Mouse (Mus musculus): Measurements from ENCODE around the gene Cnot6. TPM values are rescaled to one million over a fixed set of nuclear protein-coding genes. Genes with fewer than 3 reads are reported as not detected.
A peak's percentile ranks its signal among the peaks of the same experiment; 100 is the strongest.

The Cnot6 gene
- polyA plus RNA-seq, 1 experiment from 2014 or later: 95.3 TPM

DNA sequence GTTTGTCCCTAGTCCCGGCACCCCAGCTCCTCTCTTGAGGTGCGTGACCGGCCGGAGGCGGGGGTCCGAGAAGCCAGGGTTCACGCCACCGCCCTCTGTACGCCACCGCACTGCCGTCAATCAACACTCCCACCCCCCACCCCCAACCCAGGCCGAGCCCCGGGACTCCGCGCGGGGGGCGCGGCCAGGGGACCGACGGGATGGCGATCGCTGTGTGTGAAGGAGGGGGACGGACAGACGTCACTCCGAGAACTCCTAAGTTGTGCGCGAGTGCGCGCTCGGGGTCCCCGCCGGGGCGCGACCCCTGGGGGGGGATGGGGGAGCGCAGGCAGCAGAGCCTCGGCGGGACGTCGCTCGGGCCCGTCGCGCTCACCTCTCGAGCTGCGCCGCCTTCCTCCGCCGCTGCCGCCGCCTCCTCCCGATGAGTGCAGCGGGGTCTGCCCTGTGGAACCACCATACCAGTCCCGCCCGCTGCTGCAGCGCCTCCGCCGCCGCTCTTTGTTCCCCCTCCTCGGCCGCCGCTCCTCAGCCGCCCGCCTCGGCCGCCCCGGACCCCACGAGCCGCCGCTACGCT is 455 bp downstream of the Cnot6 start:
- peak overlapping the region; percentile 97 for H3K27ac ChIP-seq
- H3K9me3 ChIP-seq: no peaks in the 10 kb centered on the region
- H3K4me1 ChIP-seq (replicated peaks): peaks cover 20% of the 10 kb centered on the region; the same call in 1 of the 2 replicates
- no peaks in the 10 kb centered on the region for H3K27me3 ChIP-seq
- peak overlapping the region; percentile 76 for H3K4me2 ChIP-seq
- peaks cover 16% of the 10 kb centered on the region; the same call in 1 of the 2 replicates for H3K36me3 ChIP-seq
- under 1% methylated on average over 54 of the region's 70 CpGs for WGBS
- H3K9ac ChIP-seq (replicated peaks): peak overlapping the region; percentile 99
- peak; percentile 52 for ATAC-seq (ENCODE audit: insufficient number of reproducible peaks, insufficient read depth, low FRiP score, low TSS enrichment, low read depth)
- H3K4me3 ChIP-seq (replicated peaks): peak overlapping the region; percentile 96

DNA sequence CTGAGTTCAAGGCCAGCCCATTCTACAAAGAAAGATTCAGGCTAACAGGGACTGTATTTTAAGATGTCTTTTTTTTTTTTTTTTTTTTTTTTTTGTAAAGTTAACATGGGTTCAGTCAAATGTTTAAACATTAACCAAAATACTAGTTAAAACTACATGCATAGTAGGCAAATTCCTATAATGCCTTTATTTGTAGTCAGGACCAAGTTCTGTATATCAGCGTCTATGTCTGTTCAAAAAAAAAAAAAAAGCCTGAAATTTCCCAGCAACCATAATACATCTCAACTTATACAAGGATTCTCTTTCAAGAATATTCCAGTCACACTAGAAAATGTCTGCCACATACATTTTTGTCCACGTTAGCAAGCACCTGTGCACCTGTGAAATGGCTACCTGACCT is 1.9 kb downstream of the Cnot6 start:
- peaks cover 28% of the 10 kb centered on the region for H3K36me3 ChIP-seq
- H3K4me1 ChIP-seq (replicated peaks): peaks cover 20% of the 10 kb centered on the region; the same call in 1 of the 2 replicates
- no peak overlapping the region for H3K27ac ChIP-seq
- H3K27me3 ChIP-seq: no peaks in the 10 kb centered on the region
- no peak for ATAC-seq (ENCODE audit: insufficient number of reproducible peaks, insufficient read depth, low FRiP score, low TSS enrichment, low read depth)
- peak overlapping the region; percentile 76 for H3K4me2 ChIP-seq
- H3K9me3 ChIP-seq: no peaks in the 10 kb centered on the region
- H3K9ac ChIP-seq (replicated peaks): no peak overlapping the region
- WGBS: 74% methylated on average over 2 of the region's 2 CpGs
- H3K4me3 ChIP-seq (replicated peaks): peak overlapping the region; percentile 96

DNA sequence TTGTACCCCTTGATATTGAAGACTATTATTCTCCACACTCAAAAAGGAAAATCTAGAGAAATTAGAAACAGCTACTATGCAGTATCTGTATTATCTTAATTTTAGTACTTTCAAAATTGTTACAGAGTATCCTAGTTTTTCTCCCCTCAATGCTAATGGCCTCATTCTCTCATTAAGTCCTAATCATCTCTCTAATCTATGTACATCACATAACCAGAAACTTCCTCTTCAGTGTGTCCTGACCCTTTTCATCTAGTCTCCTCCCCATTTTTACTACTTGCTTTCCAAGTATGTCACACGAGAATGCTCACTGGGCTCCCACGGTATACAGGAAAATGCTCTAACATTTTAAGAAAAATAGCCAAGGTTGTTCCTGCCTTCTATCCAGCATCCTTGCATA is 4.7 kb downstream of the Cnot6 start:
- H3K9ac ChIP-seq (replicated peaks): no peak overlapping the region
- no peak overlapping the region for H3K4me3 ChIP-seq (replicated peaks)
- H3K27ac ChIP-seq: no peak overlapping the region
- ATAC-seq (ENCODE audit: insufficient number of reproducible peaks, insufficient read depth, low FRiP score, low TSS enrichment, low read depth): no peak
- 0 out of 2 replicates have a peak, but pooled peaks cover 2% of the 10 kb centered on the region for H3K9me3 ChIP-seq
- H3K36me3 ChIP-seq: peaks cover 53% of the 10 kb centered on the region
- no peaks in the 10 kb centered on the region for H3K27me3 ChIP-seq
- 83% methylated on average over 2 of the region's 2 CpGs for WGBS
- H3K4me2 ChIP-seq: no peak overlapping the region
- H3K4me1 ChIP-seq (replicated peaks): peaks cover 20% of the 10 kb centered on the region; the same call in 1 of the 2 replicates

DNA sequence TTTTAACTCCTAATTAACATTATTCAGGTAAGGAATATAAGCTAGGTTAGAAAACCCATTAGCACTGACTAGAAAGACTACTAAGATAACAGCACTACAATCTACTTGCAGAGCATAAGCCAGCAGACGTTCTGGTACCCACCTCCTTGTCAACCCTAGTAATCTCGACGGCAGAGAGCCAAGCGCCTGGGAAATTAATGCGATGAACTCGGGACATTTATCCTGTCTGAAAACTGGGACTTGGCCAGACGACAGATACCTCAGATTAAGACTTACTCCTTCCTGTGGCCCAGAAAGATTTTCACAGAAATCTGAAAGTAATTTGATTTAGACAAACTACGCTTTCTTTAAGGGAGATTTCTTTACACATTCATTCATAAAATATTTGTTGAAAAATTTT is 7.7 kb downstream of the Cnot6 start:
- 89% methylated on average over 8 of the region's 8 CpGs for WGBS

DNA sequence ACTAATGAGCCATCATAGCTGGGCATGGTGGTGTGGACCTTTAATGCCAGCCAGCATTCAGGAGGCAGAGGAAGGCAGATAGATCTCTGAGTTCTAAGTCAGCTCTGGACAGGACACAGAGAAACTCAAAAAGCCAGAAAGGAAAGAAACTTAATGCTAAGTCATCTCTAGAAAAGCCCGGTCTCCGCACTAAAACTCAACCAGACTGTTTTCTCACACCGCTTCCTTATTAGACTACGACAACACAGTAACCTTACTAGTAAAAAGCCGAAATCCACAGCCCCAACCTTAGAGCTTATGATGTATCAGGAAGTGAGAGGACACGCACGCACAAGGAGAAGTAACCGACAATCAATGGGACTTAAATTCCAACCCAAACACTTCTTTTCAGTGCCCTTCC is 10.5 kb downstream of the Cnot6 start:
- Histone ChIP-seq H3K27ac (no peak overlapping the region), H3K9me3 (0 out of 2 replicates have a peak, but pooled peaks cover 2% of the 10 kb centered on the region), H3K4me3 (replicated peaks) (no peak overlapping the region), H3K36me3 (peaks cover 82% of the 10 kb centered on the region), H3K27me3 (no peaks in the 10 kb centered on the region), H3K4me1 (replicated peaks) (no peaks in the 10 kb centered on the region), H3K9ac (replicated peaks) (no peak overlapping the region), H3K4me2 (no peak overlapping the region)
- 97% methylated on average over 8 of the region's 8 CpGs for WGBS
- no peak for ATAC-seq (ENCODE audit: insufficient number of reproducible peaks, insufficient read depth, low FRiP score, low TSS enrichment, low read depth)

More for the DNA sequence above, 7.7 kb downstream of the Cnot6 start:
- Histone ChIP-seq H3K4me2 (no peak overlapping the region), H3K27me3 (no peaks in the 10 kb centered on the region), H3K9ac (replicated peaks) (no peak overlapping the region), H3K4me3 (replicated peaks) (no peak overlapping the region), H3K4me1 (replicated peaks) (0 out of 2 replicates have a peak, but pooled peaks cover 7% of the 10 kb centered on the region), H3K9me3 (0 out of 2 replicates have a peak, but pooled peaks cover 2% of the 10 kb centered on the region), H3K36me3 (peaks cover 77% of the 10 kb centered on the region), H3K27ac (no peak overlapping the region)
- ATAC-seq (ENCODE audit: insufficient number of reproducible peaks, insufficient read depth, low FRiP score, low TSS enrichment, low read depth): no peak

- no peak overlapping the region for H3K9ac ChIP-seq (replicated peaks)
- no peak overlapping the region for H3K27ac ChIP-seq
- H3K36me3 ChIP-seq: peaks cover 70% of the 10 kb centered on the region
- H3K4me2 ChIP-seq: no peak overlapping the region
- 90% methylated on average over 1 of the region's 1 CpGs for WGBS
- no peaks in the 10 kb centered on the region for H3K4me1 ChIP-seq (replicated peaks)
- H3K9me3 ChIP-seq: no peaks in the 10 kb centered on the region
- H3K4me3 ChIP-seq (replicated peaks): no peak overlapping the region
- no peaks in the 10 kb centered on the region for H3K27me3 ChIP-seq
- no peak for ATAC-seq (ENCODE audit: insufficient number of reproducible peaks, insufficient read depth, low FRiP score, low TSS enrichment, low read depth)
Observed at GRCm38 (mm10) chr11:49699079-49699478, 13.4 kb downstream of the Cnot6 start.

DNA sequence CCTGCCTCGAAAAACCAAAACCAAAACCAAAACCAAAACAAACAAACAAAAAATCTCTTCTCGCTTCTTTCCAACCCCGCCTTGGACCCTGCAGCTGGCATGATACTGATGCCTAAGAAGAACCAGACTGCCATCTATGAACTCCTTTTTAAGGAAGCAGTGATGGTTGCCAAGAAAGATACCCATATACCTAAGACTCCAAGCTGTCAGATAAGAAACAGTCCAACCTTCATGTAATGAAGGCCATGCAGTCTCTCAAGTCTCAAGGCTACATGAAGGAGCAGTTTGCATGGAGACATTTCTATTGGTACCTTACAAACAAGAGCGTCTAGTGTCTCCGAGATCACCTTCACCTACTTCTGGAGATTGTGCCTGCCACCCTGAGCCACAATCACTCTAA is 14.7 kb downstream of the Cnot6 start:
- no peaks in the 10 kb centered on the region for H3K4me1 ChIP-seq (replicated peaks)
- H3K4me3 ChIP-seq (replicated peaks): no peak overlapping the region
- WGBS: 95% methylated on average over 5 of the region's 5 CpGs
- H3K36me3 ChIP-seq: peaks cover 72% of the 10 kb centered on the region
- no peak overlapping the region for H3K4me2 ChIP-seq
- H3K27ac ChIP-seq: no peak overlapping the region
- H3K27me3 ChIP-seq: no peaks in the 10 kb centered on the region
- H3K9ac ChIP-seq (replicated peaks): no peak overlapping the region
- ATAC-seq (ENCODE audit: insufficient number of reproducible peaks, insufficient read depth, low FRiP score, low TSS enrichment, low read depth): no peak
- H3K9me3 ChIP-seq: no peaks in the 10 kb centered on the region

DNA sequence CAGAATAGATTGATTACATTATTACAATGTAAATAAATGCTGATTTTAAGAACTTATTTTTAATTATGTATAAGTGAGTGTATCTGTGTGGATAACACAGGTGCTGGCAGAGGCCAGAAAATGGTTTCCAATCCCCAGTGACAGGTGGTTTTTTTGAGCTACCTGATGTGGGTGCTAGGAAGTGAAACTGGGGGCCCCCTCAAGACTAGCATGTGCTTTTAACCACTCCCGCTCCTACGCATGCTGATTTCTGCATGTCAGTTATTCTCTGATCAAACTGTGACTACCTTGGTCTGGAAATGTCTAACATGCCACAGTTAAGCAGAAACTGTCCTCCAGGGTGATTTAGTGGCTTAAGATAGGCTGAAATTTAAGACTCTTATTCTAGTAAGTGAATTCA is 16.1 kb downstream of the Cnot6 start:
- Histone ChIP-seq H3K9ac (replicated peaks) (no peak overlapping the region), H3K4me2 (no peak overlapping the region), H3K4me3 (replicated peaks) (no peak overlapping the region), H3K27me3 (no peaks in the 10 kb centered on the region), H3K9me3 (no peaks in the 10 kb centered on the region), H3K27ac (no peak overlapping the region), H3K4me1 (replicated peaks) (no peaks in the 10 kb centered on the region), H3K36me3 (peaks cover 73% of the 10 kb centered on the region)
- 93% methylated on average over 2 of the region's 2 CpGs for WGBS
- no peak for ATAC-seq (ENCODE audit: insufficient number of reproducible peaks, insufficient read depth, low FRiP score, low TSS enrichment, low read depth)

- Histone ChIP-seq H3K36me3 (peaks cover 72% of the 10 kb centered on the region), H3K4me2 (no peak overlapping the region), H3K4me3 (replicated peaks) (no peak overlapping the region), H3K4me1 (replicated peaks) (no peaks in the 10 kb centered on the region), H3K9me3 (no peaks in the 10 kb centered on the region), H3K9ac (replicated peaks) (no peak overlapping the region), H3K27me3 (no peaks in the 10 kb centered on the region), H3K27ac (no peak overlapping the region)
- no peak for ATAC-seq (ENCODE audit: insufficient number of reproducible peaks, insufficient read depth, low FRiP score, low TSS enrichment, low read depth)
- 87% methylated on average over 2 of the region's 2 CpGs for WGBS
Observed at GRCm38 (mm10) chr11:49695695-49696094, 16.8 kb downstream of the Cnot6 start.

GRCm38 (mm10) chr11:49695013-49695412 is 17.5 kb downstream of the Cnot6 start:
- Histone ChIP-seq H3K9me3 (no peaks in the 10 kb centered on the region), H3K27ac (no peak overlapping the region), H3K4me2 (no peak overlapping the region), H3K4me1 (replicated peaks) (no peaks in the 10 kb centered on the region), H3K9ac (replicated peaks) (no peak overlapping the region), H3K4me3 (replicated peaks) (no peak overlapping the region), H3K36me3 (peaks cover 75% of the 10 kb centered on the region), H3K27me3 (no peaks in the 10 kb centered on the region)
- no peak for ATAC-seq (ENCODE audit: insufficient number of reproducible peaks, insufficient read depth, low FRiP score, low TSS enrichment, low read depth)
- 96% methylated on average over 3 of the region's 3 CpGs for WGBS

DNA sequence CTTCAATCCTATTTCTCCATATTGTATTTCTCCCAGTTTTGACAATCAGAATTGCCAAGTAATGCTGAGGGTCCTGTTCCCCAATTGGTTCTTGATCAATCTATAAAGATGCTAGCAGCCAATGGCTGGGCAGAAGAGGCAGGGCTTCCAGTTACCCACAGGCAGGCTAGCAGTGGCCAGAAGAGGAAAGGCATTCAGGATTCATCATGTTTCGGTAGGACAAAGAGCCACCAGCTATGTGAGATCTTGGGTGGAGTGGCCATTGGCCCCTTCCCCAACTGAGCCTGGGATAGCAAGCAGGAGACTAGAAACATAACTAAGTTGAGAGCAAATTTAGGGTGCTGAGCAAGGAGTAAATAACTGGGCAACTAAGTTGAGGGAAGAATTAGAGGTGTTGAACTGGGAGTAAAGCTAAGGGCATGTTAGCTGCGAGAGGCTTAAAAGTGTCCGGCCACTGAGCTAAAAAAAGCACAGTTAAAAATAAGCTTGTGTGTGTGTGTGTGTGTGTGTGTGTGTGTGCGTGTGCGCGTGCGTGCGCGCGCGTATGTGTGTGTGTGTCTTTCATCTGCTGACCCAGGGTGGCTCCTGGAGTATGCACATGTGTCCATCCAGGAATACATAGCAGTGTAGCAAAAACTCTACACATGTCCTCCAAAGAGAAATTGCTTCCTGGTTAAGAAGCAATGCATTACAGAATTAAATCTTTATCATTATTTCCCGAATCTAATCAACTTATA is 28.1 kb downstream of the Cnot6 start:
- peaks cover 89% of the 10 kb centered on the region for H3K36me3 ChIP-seq
- H3K9me3 ChIP-seq: no peaks in the 10 kb centered on the region
- H3K4me3 ChIP-seq (replicated peaks): no peak overlapping the region
- H3K4me2 ChIP-seq: no peak overlapping the region
- H3K4me1 ChIP-seq (replicated peaks): no peaks in the 10 kb centered on the region
- ATAC-seq (ENCODE audit: insufficient number of reproducible peaks, insufficient read depth, low FRiP score, low TSS enrichment, low read depth): no peak
- H3K27me3 ChIP-seq: no peaks in the 10 kb centered on the region
- no peak overlapping the region for H3K27ac ChIP-seq
- no peak overlapping the region for H3K9ac ChIP-seq (replicated peaks)
- WGBS: 95% methylated on average over 12 of the region's 12 CpGs
